Mouse (Mus musculus): ENCODE measurements around the gene Tbx15. TPM values are rescaled to one million over a fixed set of nuclear protein-coding genes. Genes with fewer than 3 reads are reported as not detected.

Gene Tbx15
- polyA plus RNA-seq, 1 experiment from 2014 or later = 28.0 TPM

- H3K27ac ChIP-seq = no peak overlapping the region
- peaks cover 58% of the 10 kb centered on the region for H3K4me1 ChIP-seq
- ATAC-seq (ENCODE audit: low FRiP score, low read depth) = no peak
- H3K9ac ChIP-seq = no peak overlapping the region
- WGBS = 19% methylated on average over 1 of the region's 1 CpGs
- H3K27me3 ChIP-seq = peaks cover 66% of the 10 kb centered on the region
- peak overlapping the region; percentile 75; the same call in 1 of the 2 replicates for H3K4me2 ChIP-seq (replicated peaks)
- no peaks in the 10 kb centered on the region for H3K9me3 ChIP-seq
- H3K36me3 ChIP-seq = no peaks in the 10 kb centered on the region
- H3K4me3 ChIP-seq = no peak overlapping the region
These were observed 1.5 kb upstream of the Tbx15 start for GRCm38 (mm10) chr3:99238691-99239090.

- no peaks in the 10 kb centered on the region for H3K36me3 ChIP-seq
- H3K4me2 ChIP-seq (replicated peaks) = peak overlapping the region; percentile 75
- WGBS = 7% methylated on average over 20 of the region's 20 CpGs
- peak overlapping the region; percentile 76; the same call in 1 of the 2 replicates for H3K27ac ChIP-seq
- H3K9ac ChIP-seq = peak overlapping the region; percentile 79
- peaks cover 68% of the 10 kb centered on the region for H3K27me3 ChIP-seq
- H3K9me3 ChIP-seq = no peaks in the 10 kb centered on the region
- H3K4me3 ChIP-seq = peak overlapping the region; percentile 52
- peaks cover 52% of the 10 kb centered on the region for H3K4me1 ChIP-seq
- ATAC-seq (ENCODE audit: low FRiP score, low read depth) = peak; percentile 37; the same call in 1 of the 2 replicates
These were observed 708 bp upstream of the Tbx15 start for GRCm38 (mm10) chr3:99239301-99240045.

- Histone ChIP-seq H3K4me1 (peaks cover 42% of the 10 kb centered on the region), H3K4me2 (replicated peaks) (peak overlapping the region; percentile 75), H3K9ac (peak overlapping the region; percentile 79), H3K27me3 (peaks cover 79% of the 10 kb centered on the region), H3K9me3 (no peaks in the 10 kb centered on the region), H3K27ac (peak overlapping the region; percentile 76), H3K4me3 (peak overlapping the region; percentile 52), H3K36me3 (no peaks in the 10 kb centered on the region)
- under 1% methylated on average over 50 of the region's 50 CpGs for WGBS
- 0 out of 2 replicates have a peak, but pooled peaks have one; percentile 9 for ATAC-seq (ENCODE audit: low FRiP score, low read depth)
These were observed 894 bp downstream of the Tbx15 start for GRCm38 (mm10) chr3:99240811-99241738.

GRCm38 (mm10) chr3:99242481-99242880, 2.3 kb downstream of the Tbx15 start:
- H3K4me3 ChIP-seq = peak overlapping the region; percentile 52
- peaks cover 47% of the 10 kb centered on the region for H3K4me1 ChIP-seq
- WGBS = 14% methylated on average over 8 of the region's 8 CpGs
- H3K27ac ChIP-seq = peak overlapping the region; percentile 49
- peaks cover 76% of the 10 kb centered on the region for H3K27me3 ChIP-seq
- H3K36me3 ChIP-seq = no peaks in the 10 kb centered on the region
- H3K9me3 ChIP-seq = no peaks in the 10 kb centered on the region
- H3K4me2 ChIP-seq (replicated peaks) = peak overlapping the region; percentile 75
- ATAC-seq (ENCODE audit: low FRiP score, low read depth) = no peak
- peak overlapping the region; percentile 56 for H3K9ac ChIP-seq

- no peak for ATAC-seq (ENCODE audit: low FRiP score, low read depth)
- Histone ChIP-seq H3K36me3 (no peaks in the 10 kb centered on the region), H3K27ac (no peak overlapping the region), H3K27me3 (peaks cover 58% of the 10 kb centered on the region), H3K9ac (no peak overlapping the region), H3K4me2 (replicated peaks) (peak overlapping the region; percentile 25; the same call in 1 of the 2 replicates), H3K4me3 (no peak overlapping the region), H3K4me1 (peaks cover 51% of the 10 kb centered on the region), H3K9me3 (no peaks in the 10 kb centered on the region)
- 8% methylated on average over 3 of the region's 3 CpGs for WGBS
These were observed 5.2 kb downstream of the Tbx15 start for GRCm38 (mm10) chr3:99245341-99245740.

- no peak overlapping the region for H3K4me2 ChIP-seq (replicated peaks)
- WGBS = 51% methylated on average over 3 of the region's 3 CpGs
- no peak overlapping the region for H3K9ac ChIP-seq
- no peaks in the 10 kb centered on the region for H3K9me3 ChIP-seq
- ATAC-seq (ENCODE audit: low FRiP score, low read depth) = no peak
- H3K4me1 ChIP-seq = peaks cover 59% of the 10 kb centered on the region
- peaks cover 70% of the 10 kb centered on the region for H3K27me3 ChIP-seq
- no peak overlapping the region for H3K4me3 ChIP-seq
- H3K36me3 ChIP-seq = no peaks in the 10 kb centered on the region
- no peak overlapping the region for H3K27ac ChIP-seq
These were observed 6.4 kb downstream of the Tbx15 start for GRCm38 (mm10) chr3:99246629-99247028.

- 12% methylated on average over 4 of the region's 4 CpGs for WGBS
- Histone ChIP-seq H3K9me3 (no peaks in the 10 kb centered on the region), H3K9ac (peak overlapping the region; percentile 55; the same call in 1 of the 2 replicates), H3K27ac (peak overlapping the region; percentile 82; the same call in 1 of the 2 replicates), H3K36me3 (no peaks in the 10 kb centered on the region), H3K27me3 (peaks cover 65% of the 10 kb centered on the region), H3K4me1 (peaks cover 60% of the 10 kb centered on the region), H3K4me3 (peak overlapping the region; percentile 32; the same call in 1 of the 2 replicates), H3K4me2 (replicated peaks) (peak overlapping the region; percentile 62)
- no peak for ATAC-seq (ENCODE audit: low FRiP score, low read depth)
These were observed 7.4 kb downstream of the Tbx15 start for GRCm38 (mm10) chr3:99247586-99247985.

GRCm38 (mm10) chr3:99247996-99248801, 8.0 kb downstream of the Tbx15 start:
- Histone ChIP-seq H3K27me3 (peaks cover 60% of the 10 kb centered on the region), H3K9me3 (no peaks in the 10 kb centered on the region), H3K4me1 (peaks cover 55% of the 10 kb centered on the region), H3K36me3 (no peaks in the 10 kb centered on the region), H3K27ac (peak overlapping the region; percentile 82), H3K9ac (peak overlapping the region; percentile 55), H3K4me3 (peak overlapping the region; percentile 32), H3K4me2 (replicated peaks) (peak overlapping the region; percentile 62)
- WGBS = 4% methylated on average over 28 of the region's 28 CpGs
- ATAC-seq (ENCODE audit: low FRiP score, low read depth) = peak; percentile 20; the same call in 1 of the 2 replicates

GRCm38 (mm10) chr3:99248831-99249550, 8.8 kb downstream of the Tbx15 start:
- peak overlapping the region; percentile 62 for H3K4me2 ChIP-seq (replicated peaks)
- H3K4me1 ChIP-seq = peaks cover 55% of the 10 kb centered on the region
- peak overlapping the region; percentile 82 for H3K27ac ChIP-seq
- H3K36me3 ChIP-seq = no peaks in the 10 kb centered on the region
- H3K27me3 ChIP-seq = peaks cover 52% of the 10 kb centered on the region
- no peak for ATAC-seq (ENCODE audit: low FRiP score, low read depth)
- H3K9me3 ChIP-seq = no peaks in the 10 kb centered on the region
- peak overlapping the region; percentile 55; the same call in 1 of the 2 replicates for H3K9ac ChIP-seq
- 1% methylated on average over 25 of the region's 25 CpGs for WGBS
- peak overlapping the region; percentile 32 for H3K4me3 ChIP-seq

GRCm38 (mm10) chr3:99249551-99249870, 9.3 kb downstream of the Tbx15 start:
- Histone ChIP-seq H3K4me1 (peaks cover 55% of the 10 kb centered on the region), H3K27ac (peak overlapping the region; percentile 82; the same call in 1 of the 2 replicates), H3K4me2 (replicated peaks) (peak overlapping the region; percentile 62), H3K36me3 (no peaks in the 10 kb centered on the region), H3K9ac (peak overlapping the region; percentile 51), H3K27me3 (peaks cover 48% of the 10 kb centered on the region), H3K9me3 (no peaks in the 10 kb centered on the region), H3K4me3 (peak overlapping the region; percentile 32)
- ATAC-seq (ENCODE audit: low FRiP score, low read depth) = no peak
- 3% methylated on average over 11 of the region's 11 CpGs for WGBS

- no peak for ATAC-seq (ENCODE audit: low FRiP score, low read depth)
- Histone ChIP-seq H3K4me3 (peak overlapping the region; percentile 32), H3K4me2 (replicated peaks) (peak overlapping the region; percentile 62), H3K27ac (peak overlapping the region; percentile 82; the same call in 1 of the 2 replicates), H3K27me3 (peaks cover 44% of the 10 kb centered on the region), H3K36me3 (no peaks in the 10 kb centered on the region), H3K9me3 (no peaks in the 10 kb centered on the region), H3K9ac (peak overlapping the region; percentile 43; the same call in 1 of the 2 replicates), H3K4me1 (peaks cover 55% of the 10 kb centered on the region)
- WGBS = 2% methylated on average over 6 of the region's 6 CpGs
These were observed 9.7 kb downstream of the Tbx15 start for GRCm38 (mm10) chr3:99249906-99250305.
